Comparison of ENCODE assay signal across 14 mouse cellular contexts in genomic region chr4:97127780-97128179, GRCm38 (mm10). TPM values are rescaled to one million over a fixed set of nuclear protein-coding genes. Genes with fewer than 3 reads are reported as not detected.
DNase-seq lines count a peak whose midpoint lies in the region; ATAC-seq and TF ChIP-seq lines count a peak whose summit lies in the region.
"Had no signal": no experiment of that assay in that cellular context is flagged by ENCODE, and none has a peak within 500 bp of the region (broad histone marks: within the 10 kb centered on the region; RNA-seq: fewer than 3 reads in every experiment).

No protein-coding gene starts in this region.

- DNase-seq in gastrocnemius, postnatal 14 days, result peak; percentile 12
- no peak for DNase-seq in gastrocnemius, postnatal 36 days
- peak; percentile 84 for DNase-seq in brain, embryonic 14.5 days (ENCODE audit: low read depth)
- DNase-seq in frontal cortex, adult 2 months (ENCODE audit: extremely low spot score in 1 of 2, low spot score in 1 of 2), result peak; percentile 23 to 61
- DNase-seq in left cerebral cortex, postnatal 25 days (ENCODE audit: low spot score in 2 of 2), result peak; percentile 35 to 64
- DNase-seq in spleen, adult 18-20 months, result no peak
- DNase-seq: adrenal gland, adult 2 months; heart, adult 2 months; liver, postnatal 0 days; thymus, postnatal 36 days had no signal

- no peak for ATAC-seq in erythroid progenitor cell, adult 5-6 weeks (replicated peaks; ENCODE audit: low FRiP score, poor library complexity, severe bottlenecking)
- ATAC-seq: liver, postnatal 0 days had no signal

- TF ChIP-seq CTCF in brain, embryonic 14.5 days (IDR thresholded peaks at IDR 0.05; ENCODE audit: borderline replicate concordance, extremely low read depth, insufficient read depth, insufficient read length), result no peak

- intact Hi-C loops in gastrocnemius, postnatal 14 days (cut with DNase I; ENCODE audit: low total_unique reads), result no loop called here
- intact Hi-C loops in gastrocnemius, postnatal 36 days (cut with DNase I), result no loop called here
- intact Hi-C loops in left cerebral cortex, postnatal 25 days (cut with DNase I), result no loop called here

- no peak for TF ChIP-seq POLR2A in brain, embryonic 14.5 days (IDR thresholded peaks at IDR 0.05; ENCODE audit: borderline replicate concordance, extremely low read depth, insufficient read depth, insufficient read length, poor library complexity, severe bottlenecking)

RNA-seq across cellular contexts. Expression of gene Gm10192, which starts 55.2 kb away (rescaled TPM):
- not detected for total RNA-seq in gastrocnemius, postnatal 14 days (2021)
- total RNA-seq in gastrocnemius, postnatal 36 days (2021), result not detected
- not detected in 2 replicates for polyA plus RNA-seq in brain, embryonic 14.5 days (2012; rRNA removed)
- polyA plus RNA-seq in frontal cortex, adult 2 months (2012; rRNA removed), result not detected in 2 replicates
- total RNA-seq in left cerebral cortex, postnatal 25 days (2021), result not detected
- not detected in 2 replicates for total RNA-seq in erythroid progenitor cell, adult 5-6 weeks (2015; ENCODE audit: low replicate concordance)
- total RNA-seq in erythroid progenitor cell, adult 5-6 weeks (2017; ENCODE audit: low replicate concordance), result not detected in 2 replicates
- total RNA-seq: adrenal gland, adult 2 months; G1E; heart, adult 2 months had no signal
- polyA plus RNA-seq: adrenal gland, adult 2 months; G1E; heart, adult 2 months; hindbrain, embryonic 13.5 days; liver, postnatal 0 days; myocyte had no signal

Comparison
In these comparisons a context has a peak if more than half of its experiments do, and no peak if none do; other contexts are left out.
1. DNase-seq: peak in gastrocnemius, postnatal 14 days (single experiment), brain, embryonic 14.5 days (single experiment), frontal cortex, adult 2 months (2 of 2) and left cerebral cortex, postnatal 25 days (2 of 2); none in gastrocnemius, postnatal 36 days (0 of 2) and spleen, adult 18-20 months (0 of 2).